Mouse (Mus musculus): ENCODE results near the gene BC024978.

GRCm38 (mm10) chr7:27227676-27228075 lies 32.1 kb downstream of the BC024978 start:
- TF ChIP-seq GATA1 (IDR thresholded peaks at IDR 0.05; ENCODE audit: borderline replicate concordance, low read length) (no peak), FLI1 (IDR thresholded peaks at IDR 0.05; ENCODE audit: low read length) (no peak)
